Mouse (Mus musculus): ENCODE results near the gene Dchs1. TPM values are rescaled to one million over a fixed set of nuclear protein-coding genes. Genes with fewer than 3 reads are reported as not detected.

The Dchs1 gene
- 5.0 TPM for polyA plus RNA-seq (2014; fragmentation: Illumina TruSeq; extraction: RNeasy Lipid Tissue Mini Kit (QIAGEN cat#74804); ENCODE audit: low read depth, low replicate concordance)

DNA sequence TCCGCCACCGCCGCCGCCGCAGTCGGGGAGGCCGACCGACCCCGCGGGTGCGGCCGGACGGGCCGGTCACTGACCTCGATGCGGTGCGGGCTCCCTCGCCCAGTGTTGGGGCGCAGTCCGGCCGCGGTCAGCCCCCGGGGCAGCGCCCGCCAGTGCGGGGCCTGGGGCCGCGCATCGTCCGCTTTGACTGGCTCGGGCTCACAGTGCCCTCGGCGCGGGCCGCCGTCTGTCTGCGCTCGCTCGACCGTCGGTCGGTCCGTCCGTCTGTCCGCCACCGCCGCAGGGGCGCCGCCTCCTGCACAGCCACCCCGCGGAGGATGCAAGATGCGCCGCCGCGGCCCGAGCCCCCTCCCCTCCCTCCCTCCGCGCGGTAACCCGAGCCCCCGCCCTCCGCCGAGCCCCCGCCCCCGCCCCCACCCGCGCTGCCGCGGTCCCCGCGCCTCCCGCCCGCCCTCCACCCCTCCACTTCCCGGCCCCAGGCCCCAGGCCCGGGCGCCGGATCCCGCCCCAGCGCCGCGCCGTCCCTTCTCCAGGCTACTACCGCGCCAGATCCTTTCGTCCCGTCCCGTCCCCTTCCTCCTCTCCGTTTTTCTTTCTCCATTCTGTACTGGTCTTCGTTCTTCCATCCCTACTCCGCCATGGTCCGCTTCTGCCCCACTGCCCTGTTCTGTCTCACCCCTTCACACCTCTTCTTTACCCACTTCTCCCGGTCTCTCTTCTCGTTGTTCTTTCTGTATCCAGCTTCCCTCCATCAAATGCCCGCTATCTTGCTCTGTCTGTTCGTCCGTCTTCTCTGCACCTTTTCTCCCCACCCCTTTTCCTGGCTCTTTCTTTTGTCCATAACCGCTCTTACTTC, at the start of gene Dchs1:
TSS of gene Dchs1 (minus strand) at position 370 of the 856 bp plus-strand sequence.

DNA sequence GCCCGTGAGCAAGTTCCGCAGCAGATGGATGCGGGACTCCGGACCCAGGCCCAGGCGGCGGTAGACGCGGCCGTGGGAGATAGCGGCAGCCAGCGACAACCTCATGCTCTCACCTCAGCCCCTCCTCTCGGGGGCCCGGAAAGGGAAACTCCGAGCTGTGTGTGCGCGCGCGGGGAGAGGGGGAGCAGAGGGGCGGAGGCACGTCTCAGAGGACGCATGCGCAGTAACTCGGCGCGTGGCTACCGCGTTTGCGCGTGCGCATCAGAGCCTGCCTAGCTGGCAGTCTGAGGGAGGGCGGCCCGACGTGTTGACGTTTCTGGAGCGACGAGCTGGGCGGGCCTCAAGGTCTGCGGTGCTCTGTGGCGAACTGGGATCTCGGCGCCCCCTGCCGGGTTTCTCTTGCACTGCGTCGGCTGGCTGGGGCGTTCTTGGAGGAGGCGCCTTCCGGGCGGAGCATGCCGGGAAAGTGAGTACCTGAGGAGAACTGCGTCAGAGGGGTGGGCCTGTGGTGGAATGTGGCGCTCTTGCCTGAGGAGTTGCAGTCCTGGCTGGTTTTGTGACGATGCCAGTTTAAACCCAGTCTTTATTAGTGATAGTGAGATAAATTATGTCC, 23.5 kb upstream of the Dchs1 start, which contains the start of gene Mrpl17:
TSS of gene Mrpl17 (minus strand) at position 223 of the 613 bp plus-strand sequence.

DNA sequence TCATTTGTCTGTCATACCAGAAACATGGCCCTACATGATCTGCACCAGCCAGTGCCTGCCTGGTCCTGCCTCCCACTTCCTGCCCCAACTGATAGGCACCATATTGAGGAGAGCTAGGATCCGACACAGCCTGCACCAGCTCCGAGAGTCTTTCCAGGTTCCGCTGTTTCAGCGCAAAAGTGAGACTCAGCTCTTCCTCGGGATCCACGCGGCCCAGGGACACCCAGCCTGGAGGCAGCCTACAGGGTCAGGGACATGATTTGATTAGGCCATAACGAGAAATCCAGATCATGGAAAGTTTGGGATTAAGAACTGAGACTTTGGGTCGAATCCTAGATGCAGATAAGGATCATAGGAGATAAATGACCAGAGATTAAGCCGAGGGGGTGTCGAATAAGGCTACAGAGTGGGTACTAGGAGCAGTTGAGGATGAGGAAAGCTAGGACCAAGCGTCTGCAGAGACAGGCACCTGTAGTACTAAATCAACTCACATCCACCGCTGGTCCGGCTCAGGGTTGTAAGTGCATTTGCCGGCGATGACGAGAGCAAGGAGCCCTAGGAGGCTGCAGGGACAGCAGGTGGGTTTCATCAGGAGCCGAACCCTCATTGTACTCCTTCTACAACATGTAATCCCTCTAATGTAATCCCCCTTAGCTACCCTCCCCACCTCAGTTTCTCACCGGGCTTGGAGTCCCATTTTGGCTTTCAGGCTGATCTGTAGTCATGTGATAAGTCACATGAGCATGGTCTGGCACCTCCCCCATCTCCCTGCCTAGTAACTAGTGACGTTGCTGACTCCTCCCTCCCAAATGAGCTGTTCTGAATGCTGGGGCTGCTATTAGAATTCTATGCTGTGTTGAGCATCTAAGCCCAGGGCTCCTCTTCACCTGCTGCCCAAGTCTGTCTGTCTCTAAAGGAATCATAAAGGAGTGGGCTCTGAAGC, 35.7 kb downstream of the Dchs1 start, which contains the start of gene Tpp1:
TSS of gene Tpp1 (minus strand) at position 745 of the 943 bp plus-strand sequence.

DNA sequence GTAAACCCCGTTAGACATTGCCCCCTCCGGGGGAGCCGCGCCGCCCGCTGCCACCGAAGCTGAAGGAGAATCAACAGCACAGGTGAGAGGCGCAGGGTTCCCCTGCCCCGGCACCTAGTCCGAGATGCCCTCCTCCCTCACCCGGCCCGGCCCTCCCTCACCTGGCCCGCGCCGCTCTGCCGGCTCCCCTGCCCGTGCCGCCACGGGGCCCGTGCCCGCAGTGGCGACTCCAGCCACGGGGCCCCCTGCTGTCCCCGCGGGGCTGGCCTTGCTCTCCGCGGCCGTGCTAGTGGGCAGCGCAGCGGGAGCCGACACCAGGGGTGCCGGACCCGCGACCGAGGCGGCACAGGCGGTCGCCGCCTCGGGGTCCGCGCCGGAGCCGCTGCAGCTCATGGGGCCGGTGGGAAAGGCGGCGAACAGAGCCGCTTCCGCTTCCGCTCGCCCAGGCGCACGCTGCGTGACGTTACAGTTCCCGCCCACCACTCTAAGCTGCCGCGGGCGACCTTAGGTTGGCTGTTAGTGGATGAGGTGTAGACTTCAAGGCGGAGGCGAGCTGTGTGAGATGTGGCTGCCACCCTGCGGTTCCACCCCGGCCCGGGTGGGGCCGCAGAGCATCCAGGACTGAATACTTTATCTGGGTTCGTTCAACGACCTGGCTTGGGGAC, 43.4 kb downstream of the Dchs1 start, which contains the start of gene Taf10:
TSS of gene Taf10 (minus strand) at position 436 of the 665 bp plus-strand sequence.

DNA sequence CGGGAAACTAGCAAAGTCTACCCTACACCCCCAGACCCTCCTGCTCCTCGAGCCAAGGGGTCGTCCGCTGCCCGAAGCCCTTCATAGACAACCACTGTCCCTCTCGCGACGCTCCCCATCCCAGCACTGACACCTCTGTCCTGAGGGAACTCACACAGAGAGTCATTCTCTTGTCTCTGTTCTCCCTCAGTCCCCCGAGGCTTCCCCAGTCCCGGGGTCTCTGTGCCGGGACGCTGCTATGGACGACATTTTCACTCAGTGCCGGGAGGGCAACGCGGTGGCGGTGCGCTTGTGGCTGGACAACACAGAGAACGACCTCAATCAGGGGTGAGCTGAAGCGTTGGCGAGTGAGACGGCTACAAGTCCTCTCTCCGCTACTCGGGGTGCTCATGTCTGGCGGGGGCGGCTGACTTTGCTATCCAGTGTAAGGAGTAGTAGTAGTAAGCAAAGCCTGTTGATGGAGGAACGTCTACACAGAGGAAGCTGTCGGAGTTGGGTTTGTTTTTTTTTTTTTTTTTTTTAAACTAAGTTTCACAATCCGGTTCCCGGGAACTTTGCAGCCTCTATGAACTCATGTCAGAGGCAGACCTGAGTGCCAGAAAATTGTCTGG, 50.4 kb downstream of the Dchs1 start, which contains the start of gene Rrp8:
TSS of gene Rrp8 (minus strand) at position 475 of the 611 bp plus-strand sequence.

DNA sequence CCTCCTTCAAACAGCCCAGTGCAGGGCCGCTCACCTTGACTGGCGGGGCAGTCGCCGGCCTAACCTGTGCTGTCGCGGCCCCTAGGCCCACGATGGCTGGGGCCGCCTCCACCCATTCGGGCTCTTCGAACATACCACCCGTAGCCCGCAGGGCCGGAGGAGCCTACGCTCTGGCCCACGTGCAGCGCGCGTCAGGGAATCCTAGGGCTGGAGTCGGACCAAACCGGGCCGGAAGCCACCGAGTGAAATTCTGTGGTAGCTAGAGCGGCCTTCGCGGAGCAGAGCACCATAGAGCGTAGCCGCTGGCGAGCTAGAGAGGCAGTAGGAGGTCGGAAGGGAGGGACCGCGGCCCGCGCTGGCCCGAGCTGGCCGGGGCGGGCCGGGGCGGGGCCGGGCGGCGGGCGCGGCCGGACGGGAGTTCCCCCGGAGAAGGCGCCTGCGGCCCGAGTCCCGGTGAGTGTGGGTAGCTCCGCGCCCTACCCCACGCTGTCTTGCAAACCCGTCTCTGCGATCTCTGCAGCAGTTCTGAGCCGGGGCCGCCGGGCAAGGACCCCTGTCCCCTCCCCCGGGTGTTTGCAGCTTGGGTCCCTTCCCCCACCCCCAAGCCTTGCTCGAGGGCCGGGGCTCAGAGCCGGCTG, 51.1 kb downstream of the Dchs1 start, which contains the start of gene Ilk:
TSS of gene Ilk (plus strand) at position 329 of the 638 bp plus-strand sequence.

Other genes starting within 250 kb of the Dchs1 start
- gene Smpd1, start 233.3 kb downstream of the Dchs1 start, polyA plus RNA-seq (2014; fragmentation: Illumina TruSeq; extraction: RNeasy Lipid Tissue Mini Kit (QIAGEN cat#74804); ENCODE audit: low read depth, low replicate concordance), result 166 TPM
- 185 TPM for gene Apbb1, start 206.0 kb downstream of the Dchs1 start, polyA plus RNA-seq (2014; fragmentation: Illumina TruSeq; extraction: RNeasy Lipid Tissue Mini Kit (QIAGEN cat#74804); ENCODE audit: low read depth, low replicate concordance)
- 1.9 TPM for gene Hpx, start 187.5 kb downstream of the Dchs1 start, polyA plus RNA-seq (2014; fragmentation: Illumina TruSeq; extraction: RNeasy Lipid Tissue Mini Kit (QIAGEN cat#74804); ENCODE audit: low read depth, low replicate concordance)
- gene Trim3, start 154.1 kb downstream of the Dchs1 start, polyA plus RNA-seq (2014; fragmentation: Illumina TruSeq; extraction: RNeasy Lipid Tissue Mini Kit (QIAGEN cat#74804); ENCODE audit: low read depth, low replicate concordance), result 32.2 TPM
- 70.9 TPM for gene Timm10b, start 147.6 kb downstream of the Dchs1 start, polyA plus RNA-seq (2014; fragmentation: Illumina TruSeq; extraction: RNeasy Lipid Tissue Mini Kit (QIAGEN cat#74804); ENCODE audit: low read depth, low replicate concordance)
- gene Arfip2, start 147.2 kb downstream of the Dchs1 start, polyA plus RNA-seq (2014; fragmentation: Illumina TruSeq; extraction: RNeasy Lipid Tissue Mini Kit (QIAGEN cat#74804); ENCODE audit: low read depth, low replicate concordance), result 26.5 TPM
- gene Gm45799, start 147.1 kb downstream of the Dchs1 start, polyA plus RNA-seq (2014; fragmentation: Illumina TruSeq; extraction: RNeasy Lipid Tissue Mini Kit (QIAGEN cat#74804); ENCODE audit: low read depth, low replicate concordance), result 16.1 TPM
- 0.86 TPM for gene Dnhd1, start 136.8 kb downstream of the Dchs1 start, polyA plus RNA-seq (2014; fragmentation: Illumina TruSeq; extraction: RNeasy Lipid Tissue Mini Kit (QIAGEN cat#74804); ENCODE audit: low read depth, low replicate concordance)
- gene Ilk, start 51.1 kb downstream of the Dchs1 start, polyA plus RNA-seq (2014; fragmentation: Illumina TruSeq; extraction: RNeasy Lipid Tissue Mini Kit (QIAGEN cat#74804); ENCODE audit: low read depth, low replicate concordance), result 116 TPM
- 13.9 TPM for gene Rrp8, start 50.3 kb downstream of the Dchs1 start, polyA plus RNA-seq (2014; fragmentation: Illumina TruSeq; extraction: RNeasy Lipid Tissue Mini Kit (QIAGEN cat#74804); ENCODE audit: low read depth, low replicate concordance)
- gene Taf10, start 43.3 kb downstream of the Dchs1 start, polyA plus RNA-seq (2014; fragmentation: Illumina TruSeq; extraction: RNeasy Lipid Tissue Mini Kit (QIAGEN cat#74804); ENCODE audit: low read depth, low replicate concordance), result 98.7 TPM
- 52.4 TPM for gene Tpp1, start 35.4 kb downstream of the Dchs1 start, polyA plus RNA-seq (2014; fragmentation: Illumina TruSeq; extraction: RNeasy Lipid Tissue Mini Kit (QIAGEN cat#74804); ENCODE audit: low read depth, low replicate concordance)
- 105 TPM for gene Mrpl17, start 23.4 kb upstream of the Dchs1 start, polyA plus RNA-seq (2014; fragmentation: Illumina TruSeq; extraction: RNeasy Lipid Tissue Mini Kit (QIAGEN cat#74804); ENCODE audit: low read depth, low replicate concordance)
- 13.8 TPM for gene Gm4070, start 166.3 kb upstream of the Dchs1 start, polyA plus RNA-seq (2014; fragmentation: Illumina TruSeq; extraction: RNeasy Lipid Tissue Mini Kit (QIAGEN cat#74804); ENCODE audit: low read depth, low replicate concordance)

All from heart, adult 10 weeks (tissue).